Mouse (Mus musculus) cerebellum, adult 2 months (tissue): Measurements from ENCODE around the gene Ankrd11.

Experiments
- CTCF ChIP-seq: fragments of 200-500 bp; IDR thresholded peaks from 2 replicates; pipeline ENCODE4 v1.5.1; 2011; ENCODE audit warnings: low read depth, mild to moderate bottlenecking, control low read depth, low read length, moderate library complexity, borderline replicate concordance; ENCODE audit not compliant: insufficient read depth
- POLR2A ChIP-seq: fragments of 200-500 bp; IDR thresholded peaks from 2 replicates; pipeline ENCODE4 v1.6.1; 2011; ENCODE audit warnings: low read length, control low read depth, borderline replicate concordance; ENCODE audit not compliant: insufficient read depth

DNA sequence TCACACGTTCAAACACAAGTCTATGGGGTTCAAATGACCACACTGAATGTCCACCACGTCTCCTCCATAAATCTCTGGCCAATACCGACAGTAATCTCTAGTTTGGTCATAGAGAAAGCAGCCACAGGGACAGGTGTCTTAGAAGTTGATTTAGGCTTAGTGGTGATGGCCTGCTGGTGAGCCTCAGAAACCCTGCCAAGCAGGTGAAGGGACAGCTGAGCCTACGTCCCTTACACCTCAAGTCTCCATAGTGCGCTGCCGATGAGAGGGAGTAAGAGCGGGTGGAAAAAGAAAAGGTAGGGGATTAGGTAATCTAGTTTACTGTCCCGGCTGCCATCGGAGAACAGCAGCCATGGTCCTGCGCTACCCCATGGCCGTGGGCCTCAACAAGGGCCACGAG is 205.9 kb downstream of the Ankrd11 start:
- no peak for TF ChIP-seq POLR2A
- TF ChIP-seq CTCF = no peak
